Mouse (Mus musculus) ES-E14 (cell line): ENCODE results near the gene Spon1. TPM values are rescaled to one million over a fixed set of nuclear protein-coding genes. Genes with fewer than 3 reads are reported as not detected.

Source experiments
- DNase-seq: peaks from one replicate; pipeline ENCODE4 v3.0.0-alpha.2; 2013; ENCODE audit warnings: low read depth, low spot score
- H3K27ac ChIP-seq: 2 replicates; pipeline ENCODE4 v1.5.1; 2012; ENCODE audit warnings: low read depth, mild to moderate bottlenecking, low read length, moderate library complexity, mixed read lengths; ENCODE audit not compliant: poor library complexity, insufficient read depth, severe bottlenecking
- H3K36me3 ChIP-seq: 2 replicates; pipeline ENCODE4 v1.6.1; 2012; ENCODE audit warnings: mild to moderate bottlenecking, low read length, moderate library complexity, mixed read lengths; ENCODE audit not compliant: control insufficient read depth, poor library complexity, insufficient read depth, severe bottlenecking
- H3K4me1 ChIP-seq, 2 experiments: fragments of 150-350 bp in 1 of 2; sonication (generic) in 1 of 2; 2 replicates each; pipeline ENCODE4 v1.6.1; 2012; ENCODE audit warnings: low read length in 2 of 2, mild to moderate bottlenecking in 1 of 2, mixed read lengths in 1 of 2; ENCODE audit not compliant: control insufficient read depth in 2 of 2, insufficient read depth in 2 of 2, poor library complexity in 1 of 2
- H3K4me3 ChIP-seq, 2 experiments: fragments of 150-350 bp in 1 of 2; sonication (generic) in 1 of 2; 2 replicates each; pipeline ENCODE4 v1.5.1; 2012; ENCODE audit warnings: low read length in 2 of 2, low read depth in 1 of 2, mild to moderate bottlenecking in 1 of 2, mixed read lengths in 1 of 2; ENCODE audit not compliant: insufficient read depth in 1 of 2, poor library complexity in 1 of 2, severe bottlenecking in 1 of 2
- H3K9ac ChIP-seq: 2 replicates; pipeline ENCODE4 v1.6.1; 2012; ENCODE audit warnings: low read depth, mild to moderate bottlenecking, low read length, mixed read lengths; ENCODE audit not compliant: poor library complexity, insufficient read depth, severe bottlenecking
- H3K9me3 ChIP-seq: fragments of 150-350 bp; sonication (generic); 2 replicates; pipeline ENCODE4 v1.6.1; 2012; ENCODE audit warnings: low read depth, mild to moderate bottlenecking, low read length; ENCODE audit not compliant: control insufficient read depth, insufficient read depth
- CHD2 ChIP-seq: IDR thresholded peaks from 2 replicates; pipeline ENCODE4 v1.6.1; 2014; ENCODE audit warnings: mild to moderate bottlenecking, low read depth, low read length, inconsistent platforms
- HCFC1 ChIP-seq: IDR thresholded peaks from 2 replicates; pipeline ENCODE4 v1.6.1; 2012; ENCODE audit warnings: low read length, inconsistent platforms, borderline replicate concordance; ENCODE audit not compliant: insufficient read depth
- MAFK ChIP-seq: IDR thresholded peaks from 2 replicates; pipeline ENCODE4 v1.6.1; 2014; ENCODE audit warnings: mild to moderate bottlenecking, low read depth, low read length, inconsistent platforms; ENCODE audit not compliant: insufficient read depth
- ZC3H11A ChIP-seq: IDR thresholded peaks from 2 replicates; pipeline ENCODE4 v1.6.1; 2012; ENCODE audit warnings: low read depth, mild to moderate bottlenecking, inconsistent platforms, low read length, borderline replicate concordance
- ZNF384 ChIP-seq: IDR thresholded peaks from 2 replicates; pipeline ENCODE4 v1.6.1; 2012; ENCODE audit warnings: low read depth, low read length, inconsistent platforms
- in situ Hi-C, 2 experiments: fragments of 600-800 bp; cut with MboI; formaldehyde crosslinking; loops; one replicate each; pipeline ENCODE4 v1.15.1; 2025; ENCODE audit warnings: low sequenced_read_pairs in 2 of 2, inconsistent platforms in 1 of 2; ENCODE audit not compliant: unreplicated experiment in 2 of 2
- total RNA-seq: library from RNA; depleted of rRNA; stranded (reverse); fragments of 300-350 nt; gene quantifications from 2 replicates; pipeline ENCODE4 v1.2.3, GENCODE M21; 2012

Spon1 gene
- total RNA-seq, 1 experiment, result 0.13 TPM

DNA sequence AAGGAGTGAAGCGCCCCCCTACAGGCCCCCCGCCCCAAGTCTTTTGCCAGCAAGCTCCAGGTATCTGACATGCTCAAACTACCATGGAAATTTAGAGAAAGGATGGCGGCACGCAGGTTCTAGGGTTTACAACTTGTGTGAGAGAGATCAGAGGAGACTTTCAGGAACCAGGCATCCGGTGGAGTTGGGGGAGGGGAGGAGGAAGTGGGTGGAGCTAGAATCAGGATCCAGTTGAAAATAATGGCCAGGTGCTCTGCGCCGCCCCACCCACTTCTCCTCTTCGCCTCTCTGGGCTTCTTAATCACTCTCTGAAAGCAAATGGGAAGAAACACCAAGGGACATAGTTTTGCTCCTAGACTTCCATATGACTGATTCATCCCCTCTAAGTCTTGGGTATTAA, 7.6 kb downstream of the Spon1 start:
- TF ChIP-seq ZC3H11A, result no peak
- TF ChIP-seq CHD2, result no peak
- TF ChIP-seq ZNF384, result no peak
- no peak for TF ChIP-seq MAFK
- TF ChIP-seq HCFC1, result no peak
- in situ Hi-C loops, result no loop called here
- Histone ChIP-seq H3K9me3 (no peaks in the 10 kb centered on the region), H3K27ac (0 out of 2 replicates have a peak overlapping the region, but pooled peaks have one; percentile 2), H3K36me3 (no peaks in the 10 kb centered on the region), H3K4me3 (no peak overlapping the region), H3K9ac (no peak overlapping the region; the same call in 1 of the 2 replicates), H3K4me1 (peaks cover 0 to 5% of the 10 kb centered on the region in 2 experiments; a peak in 2 of 4 replicates)
- peak; percentile 41 for DNase-seq

DNA sequence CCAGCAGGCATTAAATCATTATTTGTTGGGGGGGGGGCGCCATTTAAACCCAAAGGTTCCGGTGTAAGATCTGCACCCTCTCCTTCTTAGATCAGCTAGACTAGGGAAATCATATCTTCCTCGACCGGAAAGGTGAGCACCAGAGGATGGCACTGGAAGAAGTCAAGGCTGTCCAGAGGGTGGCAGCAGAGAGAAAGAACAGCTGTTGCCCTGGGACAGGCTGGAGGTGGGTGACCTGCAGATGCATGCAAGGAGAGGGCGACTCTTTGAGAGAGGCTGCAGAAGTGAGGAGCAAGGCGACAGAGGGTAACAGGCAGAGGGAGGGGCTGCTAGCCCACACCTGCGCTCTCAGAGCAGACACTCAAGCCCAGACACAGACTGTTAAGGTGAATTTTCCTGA, 8.2 kb downstream of the Spon1 start:
- Histone ChIP-seq H3K9ac (no peak overlapping the region), H3K9me3 (no peaks in the 10 kb centered on the region), H3K4me1 (peaks cover 0 to 5% of the 10 kb centered on the region in 2 experiments; a peak in 2 of 4 replicates), H3K4me3 (no peak overlapping the region), H3K36me3 (no peaks in the 10 kb centered on the region), H3K27ac (no peak overlapping the region)
- in situ Hi-C loops, result no loop called here
- DNase-seq, result peak; percentile 44
- no peak for TF ChIP-seq CHD2
- TF ChIP-seq ZNF384, result no peak
- peak; percentile 55; the same call in 1 of the 2 replicates for TF ChIP-seq ZC3H11A
- TF ChIP-seq HCFC1, result no peak
- no peak for TF ChIP-seq MAFK

DNA sequence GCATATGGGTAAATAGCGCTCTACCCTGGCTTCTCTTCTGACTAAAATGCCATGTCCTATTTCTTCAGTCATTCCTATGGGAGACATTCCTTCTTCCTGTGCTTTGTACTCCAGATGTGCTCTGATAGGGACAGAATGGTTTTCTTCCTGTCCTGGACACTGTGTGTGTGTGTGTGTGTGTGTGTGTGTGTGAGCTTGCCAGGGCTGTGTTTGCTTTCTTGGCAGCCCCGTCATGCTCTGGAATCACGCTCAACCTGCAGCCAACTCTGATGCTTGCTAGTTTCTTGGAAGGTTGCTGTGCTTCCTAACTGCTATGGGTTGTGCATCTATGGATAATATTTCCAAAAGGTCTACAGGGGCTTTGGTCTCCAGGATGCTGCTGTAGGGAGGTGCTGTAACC, 9.1 kb downstream of the Spon1 start:
- Histone ChIP-seq H3K36me3 (no peaks in the 10 kb centered on the region), H3K9ac (no peak overlapping the region), H3K4me1 (peaks cover 0 to 5% of the 10 kb centered on the region in 2 experiments; a peak in 2 of 4 replicates), H3K9me3 (no peaks in the 10 kb centered on the region), H3K4me3 (no peak overlapping the region), H3K27ac (no peak overlapping the region)
- TF ChIP-seq MAFK (no peak), ZNF384 (no peak), ZC3H11A (no peak), CHD2 (no peak), HCFC1 (no peak)
- in situ Hi-C loops, result no loop called here
- DNase-seq, result no peak

DNA sequence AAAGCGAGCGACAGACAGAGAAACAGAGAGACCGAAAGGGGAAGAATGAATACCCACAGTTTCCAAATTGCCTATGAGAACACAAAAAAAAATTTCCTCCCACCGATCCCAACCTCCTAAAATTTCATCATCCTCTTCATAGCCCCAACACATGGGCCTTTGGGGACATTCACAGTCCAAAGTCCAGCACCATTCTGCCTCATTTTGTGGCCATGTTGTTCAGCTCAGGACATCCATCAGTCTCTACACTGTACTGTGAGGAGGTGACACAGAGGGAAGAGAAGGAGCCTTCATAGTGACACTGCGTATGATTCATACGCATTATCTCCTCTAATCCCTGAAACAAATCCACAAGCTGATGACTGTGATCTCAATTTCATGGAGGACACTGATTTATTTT, 12.7 kb downstream of the Spon1 start:
- H3K36me3 ChIP-seq, result no peaks in the 10 kb centered on the region
- H3K4me1 ChIP-seq, result no peaks in the 10 kb centered on the region
- no peak for TF ChIP-seq ZNF384
- no peak overlapping the region for H3K4me3 ChIP-seq
- DNase-seq, result no peak
- no peak overlapping the region for H3K27ac ChIP-seq
- no peak overlapping the region for H3K9ac ChIP-seq
- no peaks in the 10 kb centered on the region for H3K9me3 ChIP-seq
- in situ Hi-C loops, result no loop called here

DNA sequence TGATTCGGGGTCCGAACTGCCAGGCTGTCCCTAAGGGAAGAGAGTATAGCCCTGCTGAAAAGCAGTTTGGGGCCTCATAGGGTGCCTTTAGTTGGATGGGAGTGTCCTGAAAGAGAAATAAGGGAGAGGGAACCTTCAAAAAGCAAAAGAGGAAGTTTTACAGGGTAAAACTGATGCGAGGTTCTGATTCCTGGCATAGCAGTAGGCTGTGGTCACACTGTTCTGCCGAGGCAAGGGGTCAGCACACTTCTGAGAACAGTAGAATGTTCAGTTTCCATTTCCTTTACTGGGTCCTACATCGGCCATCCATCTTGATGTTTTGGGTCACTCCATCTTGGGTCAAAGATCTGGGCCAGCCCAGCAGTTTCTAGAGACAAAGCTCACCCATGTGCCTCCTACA, 14.5 kb downstream of the Spon1 start:
- no peak overlapping the region for H3K4me3 ChIP-seq
- in situ Hi-C loops, result no loop called here
- no peak for TF ChIP-seq MAFK
- no peak for TF ChIP-seq CHD2
- no peak for TF ChIP-seq HCFC1
- no peak for TF ChIP-seq ZNF384
- TF ChIP-seq ZC3H11A, result no peak
- H3K4me1 ChIP-seq, result no peaks in the 10 kb centered on the region
- H3K27ac ChIP-seq, result no peak overlapping the region
- no peaks in the 10 kb centered on the region for H3K36me3 ChIP-seq
- DNase-seq, result no peak
- H3K9me3 ChIP-seq, result no peaks in the 10 kb centered on the region
- H3K9ac ChIP-seq, result no peak overlapping the region
